Mouse (Mus musculus) cerebellum, postnatal 4 days (tissue): ENCODE measurements around the gene Nuak1.

Source experiments
- DNase-seq, 2 experiments: peaks; one replicate each; pipeline ENCODE4 v3.0.0; 2022; ENCODE audit warnings: low spot score in 2 of 2, mixed read lengths in 1 of 2

Nuak1 gene

DNA sequence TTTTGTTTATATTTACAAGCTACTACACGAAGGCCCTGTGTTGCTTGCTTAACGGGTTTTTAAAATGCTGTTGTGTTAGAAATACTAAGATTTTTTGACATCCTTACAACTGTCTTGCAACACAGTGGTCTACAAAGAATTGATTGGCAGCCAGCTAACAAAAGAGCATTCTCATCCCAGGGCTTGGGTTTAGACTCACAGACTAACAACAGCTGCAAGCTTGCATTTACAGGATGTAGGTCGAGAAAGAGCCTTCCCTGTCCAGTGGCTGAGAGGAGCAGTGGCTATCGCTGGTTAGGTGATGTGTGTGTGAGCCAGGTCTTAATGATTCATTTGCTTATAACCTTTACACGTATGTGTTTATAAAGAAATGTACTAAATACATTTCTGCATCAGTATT lies 94.7 kb downstream of the Nuak1 start:
- no peak for DNase-seq

DNA sequence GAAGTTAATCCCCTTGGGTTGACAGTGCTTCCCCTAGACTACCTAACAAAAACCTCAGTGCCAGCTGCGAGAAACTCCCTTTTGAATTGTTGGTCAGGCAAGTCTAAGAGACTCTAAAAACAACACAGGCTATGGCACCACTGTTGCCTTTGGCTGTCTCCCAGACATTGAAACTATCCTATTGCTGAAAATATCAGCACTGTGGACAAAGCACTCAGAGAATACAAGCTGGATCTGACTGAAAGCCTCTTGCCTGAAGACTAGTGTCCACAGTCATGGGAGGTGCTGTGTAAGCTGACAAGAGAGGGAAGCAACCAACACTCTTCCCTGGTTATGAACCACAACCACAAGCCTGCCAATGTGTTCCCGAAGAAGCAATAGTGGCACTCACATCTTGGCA lies 96.9 kb downstream of the Nuak1 start:
- DNase-seq = no peak

DNA sequence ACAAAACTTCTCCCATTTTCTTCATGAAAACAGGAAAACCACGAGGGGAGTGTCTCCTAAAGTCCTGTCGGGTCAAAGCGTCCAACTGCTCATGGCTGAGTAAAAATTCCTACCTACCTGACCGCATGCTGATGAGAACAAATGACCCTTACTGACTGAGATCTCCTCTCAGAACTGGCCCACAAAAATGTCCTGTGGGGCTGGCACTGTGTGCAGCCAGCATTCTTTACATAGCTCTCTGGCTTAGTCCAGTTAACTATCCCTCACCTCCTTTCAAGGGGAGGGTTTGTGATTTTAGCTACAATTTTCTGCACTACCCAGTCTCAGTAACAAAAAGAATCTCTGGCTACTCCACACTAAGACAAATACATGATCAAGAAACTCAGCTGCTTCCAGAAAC lies 100.9 kb downstream of the Nuak1 start:
- no peak for DNase-seq

DNA sequence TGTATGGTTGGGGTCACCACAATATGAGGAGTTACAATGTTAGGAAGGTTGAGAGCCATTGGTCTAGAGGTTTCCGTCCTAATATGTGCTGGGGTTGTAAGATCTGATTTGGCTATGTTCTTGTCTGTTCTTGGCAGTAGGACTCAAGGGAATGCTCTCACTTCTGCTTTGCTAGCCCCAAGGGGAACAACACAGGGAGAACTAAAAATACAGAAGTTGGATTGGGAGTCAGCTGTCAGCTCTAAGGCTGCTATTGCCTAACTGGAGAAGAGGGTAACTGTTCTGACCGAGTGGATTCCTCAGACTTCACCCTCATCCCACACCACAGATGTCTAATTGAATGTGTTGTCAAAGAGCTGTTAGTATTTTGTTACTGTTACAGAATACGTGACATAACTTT lies 101.6 kb downstream of the Nuak1 start:
- DNase-seq = no peak

DNA sequence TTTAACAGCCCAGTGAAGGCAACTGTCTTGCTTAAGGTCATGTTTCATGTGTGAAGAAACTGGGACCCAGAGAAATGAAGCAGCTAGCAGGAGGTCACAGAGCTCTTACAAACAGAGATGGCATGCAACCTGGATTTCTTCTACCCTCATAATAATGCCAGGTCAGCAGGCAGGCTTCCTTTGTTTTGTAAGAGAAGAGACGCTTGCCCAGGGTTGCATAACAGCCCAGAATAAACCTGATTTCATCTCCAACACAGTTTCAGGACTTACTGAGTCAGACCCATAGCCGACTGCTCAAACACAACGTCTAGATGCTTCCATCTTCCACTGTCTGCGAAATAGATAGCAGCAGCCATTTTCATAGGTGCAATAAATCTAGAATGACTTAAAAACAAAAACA lies 105.0 kb downstream of the Nuak1 start:
- no peak for DNase-seq

DNA sequence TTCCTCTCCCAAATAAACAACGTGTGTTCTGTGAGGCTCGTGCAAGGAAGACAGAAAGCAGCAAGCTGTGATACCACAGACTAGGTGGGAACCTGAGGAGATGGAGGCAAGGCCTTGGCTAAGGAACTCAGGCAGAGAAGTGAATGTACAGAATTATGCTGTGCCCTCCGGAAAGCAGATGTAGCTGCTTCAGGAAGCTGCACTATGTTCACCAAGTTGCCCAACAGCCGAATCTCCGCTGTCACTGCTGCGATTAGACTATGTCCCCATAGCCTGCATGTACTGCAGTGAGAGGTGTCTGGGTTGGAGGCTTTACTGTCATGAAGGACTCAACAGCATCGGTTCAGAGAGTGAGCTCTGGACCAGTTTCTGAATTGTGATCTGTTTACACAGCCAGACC lies 110.6 kb downstream of the Nuak1 start:
- no peak for DNase-seq

DNA sequence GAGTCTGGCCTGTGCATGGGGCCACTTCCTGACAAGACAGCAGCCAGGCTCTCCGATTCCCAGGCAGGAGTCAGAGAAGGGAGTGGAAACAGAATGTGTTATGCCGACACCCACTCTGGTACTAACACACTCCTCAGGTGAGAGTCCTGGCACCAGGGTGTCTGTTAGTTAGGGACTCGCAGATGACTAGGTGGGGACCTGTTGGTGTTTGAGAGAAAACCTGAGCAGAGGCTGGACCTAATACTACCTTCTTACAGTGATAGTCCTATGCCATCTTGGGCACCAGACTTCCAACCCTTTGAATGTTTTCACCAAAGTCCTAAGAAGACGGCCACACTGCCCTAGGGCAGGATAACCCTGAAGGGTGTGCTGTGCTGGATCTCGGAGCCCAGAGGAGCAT lies 111.1 kb downstream of the Nuak1 start:
- no peak for DNase-seq

DNA sequence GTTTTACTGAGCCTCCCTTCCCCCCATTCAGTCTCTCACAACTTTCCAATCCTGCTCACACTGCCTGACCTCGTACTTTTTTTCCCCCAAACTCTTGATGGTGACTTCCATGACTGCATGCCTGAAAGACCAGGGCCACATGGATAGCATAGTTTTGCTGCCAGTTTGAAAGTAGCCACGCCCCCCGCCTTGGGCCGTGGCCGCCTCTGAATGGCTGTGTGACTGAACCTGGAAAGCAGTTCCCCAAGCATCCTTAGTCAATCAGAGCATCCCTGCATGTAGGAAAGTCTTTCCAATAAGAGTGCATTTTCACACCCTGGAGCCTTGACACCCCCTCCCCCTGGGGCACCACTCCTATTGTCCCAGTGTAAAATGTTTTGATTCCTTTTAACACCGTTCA lies 116.4 kb downstream of the Nuak1 start:
- DNase-seq = no peak
